Mouse (Mus musculus) C2C12 (cell line): ENCODE results near the gene Cpm. TPM values are rescaled to one million over a fixed set of nuclear protein-coding genes. Genes with fewer than 3 reads are reported as not detected.
A peak's percentile ranks its signal among the peaks of the same experiment; 100 is the strongest.

Experiments
- H3K27me3 ChIP-seq: one replicate; pipeline ENCODE4 v1.6.1; 2011; ENCODE audit not compliant: control insufficient read depth, insufficient read depth, insufficient read length
- H3K36me3 ChIP-seq: one replicate; pipeline ENCODE4 v1.6.1; 2011; ENCODE audit not compliant: control insufficient read depth, insufficient read depth
- H3K4me3 ChIP-seq: one replicate; pipeline ENCODE4 v1.5.1; 2011; ENCODE audit warnings: mild to moderate bottlenecking, control low read depth; ENCODE audit not compliant: poor library complexity, insufficient read depth, severe bottlenecking
- H3K79me2 ChIP-seq: one replicate; pipeline ENCODE4 v1.6.1; 2011; ENCODE audit not compliant: control insufficient read depth, insufficient read depth
- H3K79me3 ChIP-seq: one replicate; pipeline ENCODE4 v1.6.1; 2011; ENCODE audit warnings: low read depth, control low read depth
- H3ac ChIP-seq: one replicate; pipeline ENCODE3; 2011; ENCODE audit warnings: low read depth; ENCODE audit not compliant: control insufficient read depth, insufficient read length
- CEBPB ChIP-seq: IDR thresholded peaks from one replicate; pipeline ENCODE4 v1.6.1; 2011; ENCODE audit warnings: low read depth, mild to moderate bottlenecking, control low read depth, moderate library complexity
- CTCF ChIP-seq: IDR thresholded peaks from one replicate; pipeline ENCODE4 v1.5.1; 2011; ENCODE audit not compliant: control insufficient read depth, insufficient read depth, insufficient read length
- FOSL1 ChIP-seq: IDR thresholded peaks from one replicate; pipeline ENCODE4 v1.8.0; 2011; ENCODE audit warnings: mild to moderate bottlenecking, low read length; ENCODE audit not compliant: poor library complexity, insufficient read depth, severe bottlenecking
- MAX ChIP-seq: IDR thresholded peaks from one replicate; pipeline ENCODE4 v1.6.1; 2011; ENCODE audit warnings: mild to moderate bottlenecking, control low read depth
- MYOD1 ChIP-seq: IDR thresholded peaks from one replicate; pipeline ENCODE4 v1.6.1; 2011; ENCODE audit warnings: low read depth; ENCODE audit not compliant: control insufficient read depth, insufficient read length
- MYOG ChIP-seq: IDR thresholded peaks from one replicate; pipeline ENCODE4 v1.6.1; 2011; ENCODE audit not compliant: control insufficient read depth, insufficient read length; ENCODE audit errors: extremely low read depth
- USF1 ChIP-seq: IDR thresholded peaks from one replicate; pipeline ENCODE4 v1.6.1; 2011; ENCODE audit warnings: low read depth, mild to moderate bottlenecking, control low read depth, moderate library complexity
- polyA plus RNA-seq: library from polyadenylated mRNA; unstranded; fragments of >200 nt; fragmentation: generic; extraction: Trizol; gene quantifications from one replicate; pipeline ENCODE4 v1.2.1, GENCODE M21; 2012; ENCODE audit warnings: missing spikeins

Cpm gene
- polyA plus RNA-seq, 1 experiment: 0.06 TPM

DNA sequence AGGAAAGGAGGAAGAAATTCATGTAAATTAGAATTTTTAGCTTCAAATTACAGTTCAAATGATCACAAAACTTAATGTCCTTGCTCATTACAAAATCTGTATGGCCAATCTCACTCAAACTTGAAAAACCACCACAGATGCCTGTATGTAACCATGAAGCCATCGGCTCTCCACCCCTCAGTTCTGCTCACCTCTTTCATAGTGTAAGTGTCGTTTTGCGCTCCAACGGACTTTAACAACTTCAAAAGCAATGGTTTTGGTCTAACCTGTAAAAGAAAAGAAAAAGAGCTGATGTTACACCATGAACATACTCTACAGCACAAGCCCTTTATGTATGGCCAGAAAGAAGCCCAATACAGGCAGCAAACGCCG lies 75.7 kb downstream of the Cpm start:
- H3K27me3 ChIP-seq: no peaks in the 10 kb centered on the region
- peaks cover 96% of the 10 kb centered on the region for H3K36me3 ChIP-seq
- no peak overlapping the region for H3ac ChIP-seq
- H3K4me3 ChIP-seq: no peak overlapping the region
- TF ChIP-seq CTCF: no peak
- no peak for TF ChIP-seq MYOG
- no peak for TF ChIP-seq CEBPB
- TF ChIP-seq FOSL1: no peak
- no peak for TF ChIP-seq MYOD1
- TF ChIP-seq USF1: no peak
- TF ChIP-seq MAX: no peak
- peaks cover 100% of the 10 kb centered on the region for H3K79me2 ChIP-seq
- peaks cover 86% of the 10 kb centered on the region for H3K79me3 ChIP-seq

DNA sequence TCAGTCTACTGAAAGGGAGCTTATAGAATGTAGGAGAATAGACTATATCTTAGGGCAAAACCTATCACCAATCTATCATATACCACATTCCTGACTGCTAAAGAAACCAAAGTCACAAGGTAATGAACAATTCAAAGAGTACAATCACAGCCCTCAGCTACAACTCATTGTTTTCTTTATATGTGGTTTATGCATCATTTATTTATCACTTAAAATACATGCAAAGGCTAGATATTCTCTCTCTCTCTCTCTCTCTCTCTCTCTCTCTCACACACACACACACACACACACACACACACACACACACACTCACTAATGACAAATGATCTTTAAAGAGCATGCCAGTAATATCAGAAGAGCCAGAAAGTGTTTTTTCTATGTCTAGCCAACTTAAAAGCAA lies 76.5 kb downstream of the Cpm start:
- H3K36me3 ChIP-seq: peaks cover 87% of the 10 kb centered on the region
- H3K27me3 ChIP-seq: no peaks in the 10 kb centered on the region
- no peak overlapping the region for H3K4me3 ChIP-seq
- peaks cover 79% of the 10 kb centered on the region for H3K79me3 ChIP-seq
- H3K79me2 ChIP-seq: peaks cover 96% of the 10 kb centered on the region
- TF ChIP-seq MYOD1: no peak
- no peak for TF ChIP-seq CEBPB
- TF ChIP-seq USF1: no peak
- no peak for TF ChIP-seq CTCF
- H3ac ChIP-seq: no peak overlapping the region

DNA sequence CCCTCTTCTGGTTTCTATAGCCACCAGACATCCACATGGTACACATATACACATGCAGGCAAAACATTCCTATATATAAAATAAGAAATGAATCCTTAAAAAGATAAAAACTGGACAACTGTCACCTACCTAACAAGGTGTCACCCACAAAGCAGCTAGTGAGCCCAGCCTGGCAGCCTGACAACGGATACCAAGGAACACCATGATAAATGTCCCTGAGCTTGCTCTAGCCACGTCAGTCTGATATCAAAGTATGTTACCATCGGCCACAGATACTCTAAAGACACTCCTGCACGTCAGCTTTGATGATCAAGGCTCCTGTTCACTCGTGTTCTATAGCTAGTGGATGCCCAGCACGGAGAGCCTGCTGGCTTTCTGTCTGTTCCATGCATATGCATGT lies 77.1 kb downstream of the Cpm start:
- Histone ChIP-seq H3K79me2 (peaks cover 96% of the 10 kb centered on the region), H3K4me3 (no peak overlapping the region), H3K36me3 (peaks cover 81% of the 10 kb centered on the region), H3K27me3 (no peaks in the 10 kb centered on the region), H3ac (no peak overlapping the region), H3K79me3 (peaks cover 76% of the 10 kb centered on the region)
- no peak for TF ChIP-seq CTCF
- TF ChIP-seq FOSL1: no peak
- TF ChIP-seq MYOG: no peak
- TF ChIP-seq MYOD1: no peak
- no peak for TF ChIP-seq USF1
- no peak for TF ChIP-seq CEBPB
- TF ChIP-seq MAX: no peak

DNA sequence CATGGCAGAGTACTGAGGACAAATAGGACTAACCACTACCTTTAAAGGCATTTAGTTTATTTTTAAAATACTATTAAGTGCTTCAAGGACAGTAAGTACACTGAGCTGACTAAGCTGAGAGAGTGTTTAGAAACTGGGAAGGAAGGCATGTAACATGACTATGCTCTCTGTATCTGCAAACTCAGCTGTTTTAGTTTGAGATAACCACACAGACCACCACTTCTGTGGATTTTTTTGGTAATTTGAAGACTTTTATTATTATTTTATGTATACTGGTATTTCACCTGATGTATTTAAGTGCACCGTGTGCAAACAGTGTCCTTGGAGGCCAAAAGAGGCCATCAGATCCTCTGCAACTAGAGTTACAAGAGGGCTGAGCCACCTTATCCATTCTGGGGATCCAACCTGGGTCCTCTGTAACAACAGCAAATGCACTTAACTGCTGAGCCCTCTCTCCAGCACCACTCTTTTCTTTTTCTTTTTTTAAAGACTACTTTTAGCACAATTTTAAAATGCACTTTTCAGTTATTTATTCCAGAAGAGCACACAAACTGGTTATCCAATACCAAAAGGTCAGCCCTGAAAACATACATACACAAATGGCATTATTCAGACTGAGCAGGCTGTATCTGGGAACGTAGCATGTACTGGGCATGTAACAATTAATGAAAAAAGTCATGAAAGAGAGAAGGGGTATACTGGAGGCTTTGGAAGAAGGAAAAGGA lies 78.0 kb downstream of the Cpm start:
- H3K36me3 ChIP-seq: peaks cover 73% of the 10 kb centered on the region
- H3K79me2 ChIP-seq: peaks cover 88% of the 10 kb centered on the region
- no peak overlapping the region for H3K4me3 ChIP-seq
- H3K27me3 ChIP-seq: no peaks in the 10 kb centered on the region
- no peak overlapping the region for H3ac ChIP-seq
- TF ChIP-seq MYOD1 (no peak), MYOG (no peak), MAX (no peak), CTCF (no peak), CEBPB (no peak), FOSL1 (no peak), USF1 (no peak)
- H3K79me3 ChIP-seq: peaks cover 72% of the 10 kb centered on the region

DNA sequence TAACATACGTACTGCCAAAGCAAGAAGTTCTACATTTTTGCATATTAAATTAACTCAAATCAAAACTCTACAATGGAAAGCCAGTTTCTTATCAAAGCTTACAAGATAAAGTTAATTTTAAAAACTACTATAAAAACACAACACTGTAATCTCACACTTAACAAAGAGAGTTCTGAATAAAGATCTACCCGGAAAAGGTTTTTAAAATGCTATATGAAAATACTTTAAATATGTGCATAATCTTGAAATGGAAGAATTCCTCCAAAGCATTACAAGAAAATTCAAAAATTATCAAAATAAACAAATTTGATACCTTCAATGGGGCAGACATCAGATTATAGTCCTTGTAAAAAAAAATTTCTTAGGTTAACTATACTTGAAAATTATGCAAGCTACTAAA lies 79.1 kb downstream of the Cpm start:
- TF ChIP-seq USF1 (no peak), FOSL1 (no peak), MYOD1 (no peak), CTCF (no peak), MYOG (no peak), MAX (no peak), CEBPB (no peak)
- Histone ChIP-seq H3K4me3 (peak overlapping the region; percentile 92), H3ac (no peak overlapping the region), H3K79me2 (peaks cover 77% of the 10 kb centered on the region), H3K36me3 (peaks cover 62% of the 10 kb centered on the region), H3K79me3 (peaks cover 62% of the 10 kb centered on the region), H3K27me3 (no peaks in the 10 kb centered on the region)

DNA sequence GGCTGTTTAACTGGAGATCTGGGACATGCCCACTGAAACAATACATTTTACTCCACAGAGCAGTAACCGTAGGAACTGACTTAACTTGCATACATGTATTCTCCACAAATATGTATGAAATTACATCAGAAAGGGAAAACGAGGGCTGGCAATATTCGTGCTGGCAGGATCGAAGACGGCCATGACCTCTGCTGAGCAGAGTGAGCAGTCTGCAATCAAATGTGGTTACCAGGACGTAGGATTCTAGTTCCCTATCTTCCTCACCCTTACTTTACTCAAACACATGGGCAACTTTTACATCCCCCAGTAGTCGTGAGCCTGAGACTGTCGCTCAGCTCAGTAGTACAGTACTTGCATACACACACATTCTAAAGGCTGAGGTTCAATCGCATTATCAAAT lies 79.6 kb downstream of the Cpm start:
- H3K27me3 ChIP-seq: no peaks in the 10 kb centered on the region
- H3K36me3 ChIP-seq: peaks cover 57% of the 10 kb centered on the region
- H3K79me2 ChIP-seq: peaks cover 72% of the 10 kb centered on the region
- peak overlapping the region; percentile 92 for H3K4me3 ChIP-seq
- peaks cover 60% of the 10 kb centered on the region for H3K79me3 ChIP-seq
- TF ChIP-seq MYOD1 (no peak), MAX (no peak), FOSL1 (no peak), CEBPB (no peak), CTCF (no peak), USF1 (no peak)
- peak overlapping the region; percentile 24 for H3ac ChIP-seq
